Mouse (Mus musculus) kidney, embryonic 14.5 days (tissue): ENCODE measurements around the gene Tulp2. TPM values are rescaled to one million over a fixed set of nuclear protein-coding genes. Genes with fewer than 3 reads are reported as not detected.

Source experiments
- ATAC-seq: fragments of 200-750 bp; cut with Nextera tagmentation; 2 replicates; pipeline ENCODE4 v1.8.0; 2017; ENCODE audit warnings: moderate number of reproducible peaks, mild to moderate bottlenecking, moderate TSS enrichment, moderate library complexity; ENCODE audit not compliant: low FRiP score, low TSS enrichment
- H3K27ac ChIP-seq: fragments of 300-500 bp; sonication (generic); 2 replicates; pipeline ENCODE4 v1.5.1; 2014; ENCODE audit warnings: low read depth, mild to moderate bottlenecking, low read length, moderate library complexity, mixed read lengths
- H3K27me3 ChIP-seq: fragments of 300-500 bp; sonication (generic); 2 replicates; pipeline ENCODE4 v1.6.1; 2014; ENCODE audit warnings: mild to moderate bottlenecking, low read length; ENCODE audit not compliant: control insufficient read depth, insufficient read depth
- H3K36me3 ChIP-seq: fragments of 300-500 bp; sonication (generic); 2 replicates; pipeline ENCODE4 v1.6.1; 2014; ENCODE audit warnings: low read length, mixed read lengths; ENCODE audit not compliant: control insufficient read depth, insufficient read depth
- H3K4me1 ChIP-seq: fragments of 300-500 bp; sonication (generic); 2 replicates; pipeline ENCODE4 v1.6.1; 2014; ENCODE audit warnings: low read length, mixed read lengths; ENCODE audit not compliant: control insufficient read depth, insufficient read depth
- H3K4me2 ChIP-seq: fragments of 300-500 bp; sonication (generic); replicated peaks from 2 replicates; pipeline ENCODE4 v1.6.1; 2014; ENCODE audit warnings: low read depth, mild to moderate bottlenecking, low read length
- H3K4me3 ChIP-seq: fragments of 300-500 bp; sonication (generic); 2 replicates; pipeline ENCODE4 v1.5.1; 2014; ENCODE audit warnings: mild to moderate bottlenecking, low read length
- H3K9ac ChIP-seq: fragments of 300-500 bp; sonication (generic); 2 replicates; pipeline ENCODE4 v1.6.1; 2014; ENCODE audit warnings: low read depth, mild to moderate bottlenecking, low read length, moderate library complexity
- H3K9me3 ChIP-seq: fragments of 300-500 bp; sonication (generic); 2 replicates; pipeline ENCODE4 v1.6.1; 2016; ENCODE audit warnings: low read length; ENCODE audit not compliant: control insufficient read depth
- WGBS: fragments of 180-500 bp; shearing (Covaris S2); extraction: QIAGEN DNeasy Blood & Tissue Kit; methylation state at CpG from one replicate; pipeline ENCODE4 v1.1.7; 2014; 5-methylcytosine and 5-hydroxymethylcytosine counted together
- polyA plus RNA-seq: library from polyadenylated mRNA; unstranded; fragments of >200 nt; fragmentation: Nextera tagmentation; extraction: Ambion mirVana; gene quantifications from 2 replicates; pipeline ENCODE4 v1.2.1, GENCODE M21; 2014

Gene Tulp2
- polyA plus RNA-seq, 1 experiment from 2014 or later = 0.64 TPM

DNA sequence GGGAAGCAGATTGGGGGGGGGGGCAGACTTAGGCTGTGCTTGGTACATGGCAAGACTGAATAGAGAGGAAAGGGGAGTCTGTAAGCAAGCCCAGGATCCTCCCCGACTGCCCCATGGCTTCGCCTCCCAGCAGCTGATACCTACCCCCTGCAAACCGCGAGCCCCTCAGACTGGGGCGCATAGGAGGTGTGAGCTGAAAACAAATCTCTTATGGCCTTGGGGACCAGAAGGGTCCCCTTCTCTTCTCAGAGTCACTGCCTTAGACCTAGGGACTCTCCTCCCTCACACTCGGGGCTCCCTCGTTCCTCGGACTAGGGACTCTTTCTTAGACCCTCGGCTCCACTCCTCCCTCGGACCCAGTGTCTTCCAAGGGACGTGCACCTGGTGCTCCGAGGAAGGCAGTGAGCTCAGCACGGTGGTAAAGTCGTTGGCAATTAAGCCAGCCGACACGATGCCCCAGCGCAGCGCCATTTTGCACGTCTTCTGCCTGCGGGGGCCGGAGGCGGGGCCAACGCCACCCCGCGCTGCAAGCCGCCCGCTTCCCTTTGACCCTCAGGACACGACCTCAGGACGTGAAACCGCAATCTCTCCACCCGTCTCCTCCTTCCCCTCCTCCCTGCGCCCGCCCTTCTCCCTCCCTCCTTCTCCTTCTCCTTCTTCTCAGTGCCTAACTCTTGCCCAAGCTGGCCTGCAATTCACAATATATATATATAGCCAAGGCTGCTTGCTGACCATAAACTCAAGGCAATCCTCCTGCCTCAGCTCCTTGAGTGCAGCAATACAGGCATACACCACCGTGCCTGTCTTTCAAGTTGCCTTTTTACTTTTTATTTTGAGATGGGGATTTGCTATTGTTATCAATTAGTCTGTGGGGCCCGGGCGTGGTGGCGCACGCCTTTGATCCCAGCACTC lies 6.9 kb downstream of the Tulp2 start, which contains the start of gene Dhdh:
TSS of gene Dhdh (minus strand) at position 513 of the 912 bp plus-strand sequence.
- peak within 1 kb of the TSS; percentile 39 for H3K4me3 ChIP-seq
- H3K4me1 ChIP-seq = 0 out of 2 replicates have a peak, but pooled peaks cover 17% of the 10 kb centered on the region
- H3K36me3 ChIP-seq = peaks cover 15% of the 10 kb centered on the region; the same call in 1 of the 2 replicates
- ATAC-seq = peak; percentile 44
- H3K27ac ChIP-seq = peak within 1 kb of the TSS; percentile 59; the same call in 1 of the 2 replicates
- peak within 1 kb of the TSS; percentile 61 for H3K9ac ChIP-seq
- peak within 1 kb of the TSS; percentile 72 for H3K4me2 ChIP-seq
- no peaks in the 10 kb centered on the region for H3K27me3 ChIP-seq
- H3K9me3 ChIP-seq = no peaks in the 10 kb centered on the region
- 11% methylated on average over 37 of the region's 38 CpGs for WGBS

GRCm38 (mm10) chr7:45489578-45489977 lies 7.9 kb downstream of the Tulp2 start:
- no peaks in the 10 kb centered on the region for H3K27me3 ChIP-seq
- 62% methylated on average over 7 of the region's 7 CpGs for WGBS
- no peak for ATAC-seq

DNA sequence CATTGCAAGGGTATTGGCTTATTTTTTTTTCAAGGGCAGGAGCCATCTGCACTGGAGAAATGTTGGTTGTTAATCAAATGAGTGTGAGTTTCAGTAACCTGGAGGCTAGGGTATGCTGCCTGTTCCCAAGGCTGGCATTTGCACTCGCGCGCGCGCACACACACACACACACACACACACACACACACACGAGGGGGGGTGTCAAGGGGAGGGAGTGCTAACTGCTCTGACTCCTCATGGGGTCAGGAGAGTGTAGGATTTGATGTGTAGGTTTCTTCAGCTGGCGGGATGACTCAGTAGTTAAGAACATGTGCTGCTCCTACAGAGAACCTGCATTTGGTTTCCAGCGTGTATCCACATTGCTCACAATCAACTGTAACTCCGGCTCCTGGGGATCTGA lies 9.1 kb downstream of the Tulp2 start:
- ATAC-seq = peak; percentile 55
- H3K4me2 ChIP-seq = no peak overlapping the region
- no peak overlapping the region for H3K27ac ChIP-seq
- H3K4me3 ChIP-seq = no peak overlapping the region
- H3K27me3 ChIP-seq = no peaks in the 10 kb centered on the region
- H3K4me1 ChIP-seq = 0 out of 2 replicates have a peak, but pooled peaks cover 17% of the 10 kb centered on the region
- WGBS = 16% methylated on average over 9 of the region's 9 CpGs
- no peaks in the 10 kb centered on the region for H3K9me3 ChIP-seq
- peaks cover 37% of the 10 kb centered on the region for H3K36me3 ChIP-seq
- H3K9ac ChIP-seq = no peak overlapping the region

More at GRCm38 (mm10) chr7:45489578-45489977, 7.9 kb downstream of the Tulp2 start:
- Histone ChIP-seq H3K9me3 (no peaks in the 10 kb centered on the region), H3K4me1 (0 out of 2 replicates have a peak, but pooled peaks cover 17% of the 10 kb centered on the region), H3K4me3 (no peak overlapping the region), H3K4me2 (no peak overlapping the region), H3K9ac (no peak overlapping the region), H3K27ac (no peak overlapping the region), H3K36me3 (peaks cover 25% of the 10 kb centered on the region)

DNA sequence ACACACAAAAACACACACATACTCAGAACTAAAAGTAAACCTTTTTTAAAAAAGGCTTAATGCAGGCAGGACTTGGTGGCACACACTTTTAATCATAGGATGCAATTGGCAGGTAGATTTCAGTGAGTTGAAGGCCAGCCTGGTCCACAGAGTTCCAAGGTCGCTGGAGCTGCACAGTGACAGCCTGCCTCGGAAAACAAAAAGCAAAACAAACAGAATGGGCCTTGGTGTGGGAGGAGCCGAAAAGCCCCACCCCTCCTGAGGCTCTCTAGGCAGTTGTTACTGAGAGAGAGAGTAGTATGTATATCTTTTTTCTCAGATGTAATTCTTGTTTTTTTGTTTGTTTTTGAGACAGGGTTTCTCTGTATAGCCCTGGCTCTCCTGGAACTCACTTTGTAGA lies 9.6 kb downstream of the Tulp2 start:
- ATAC-seq = no peak
- Histone ChIP-seq H3K4me1 (0 out of 2 replicates have a peak, but pooled peaks cover 17% of the 10 kb centered on the region), H3K9me3 (no peaks in the 10 kb centered on the region), H3K36me3 (peaks cover 42% of the 10 kb centered on the region), H3K27ac (no peak overlapping the region), H3K27me3 (no peaks in the 10 kb centered on the region), H3K4me3 (no peak overlapping the region), H3K4me2 (no peak overlapping the region), H3K9ac (no peak overlapping the region)
- WGBS = 10% methylated on average over 3 of the region's 3 CpGs

GRCm38 (mm10) chr7:45492225-45492844 lies 10.7 kb downstream of the Tulp2 start:
- Histone ChIP-seq H3K4me3 (no peak overlapping the region), H3K27me3 (no peaks in the 10 kb centered on the region), H3K4me2 (no peak overlapping the region), H3K27ac (no peak overlapping the region), H3K4me1 (0 out of 2 replicates have a peak, but pooled peaks cover 17% of the 10 kb centered on the region), H3K9ac (no peak overlapping the region), H3K9me3 (no peaks in the 10 kb centered on the region), H3K36me3 (peaks cover 52% of the 10 kb centered on the region)
- no peak for ATAC-seq
- 96% methylated on average over 8 of the region's 8 CpGs for WGBS

DNA sequence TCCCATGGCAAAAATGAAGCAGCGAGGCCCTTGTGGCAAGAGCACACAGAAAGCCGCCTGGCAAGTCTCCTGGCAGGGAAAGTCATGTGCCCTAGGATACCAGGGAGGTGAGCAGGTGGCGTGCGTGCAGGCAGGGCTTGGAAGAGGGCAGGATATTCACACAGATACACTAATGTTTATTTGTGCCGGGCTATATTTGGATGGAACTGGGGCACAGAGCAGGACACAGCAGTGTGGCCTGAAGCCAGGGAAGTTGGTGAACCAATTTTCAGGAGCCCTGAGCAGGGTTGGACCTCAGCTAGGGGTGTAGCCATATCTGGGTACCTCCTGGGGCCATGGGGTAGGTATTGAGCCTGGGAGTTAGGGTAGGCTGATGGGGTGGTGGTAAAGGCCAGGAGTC lies 11.3 kb downstream of the Tulp2 start:
- peaks cover 58% of the 10 kb centered on the region for H3K36me3 ChIP-seq
- H3K4me3 ChIP-seq = no peak overlapping the region
- no peaks in the 10 kb centered on the region for H3K27me3 ChIP-seq
- H3K27ac ChIP-seq = no peak overlapping the region
- H3K9me3 ChIP-seq = no peaks in the 10 kb centered on the region
- no peak overlapping the region for H3K4me2 ChIP-seq
- no peak for ATAC-seq
- WGBS = 95% methylated on average over 5 of the region's 5 CpGs
- H3K4me1 ChIP-seq = 0 out of 2 replicates have a peak, but pooled peaks cover 17% of the 10 kb centered on the region
- H3K9ac ChIP-seq = no peak overlapping the region

GRCm38 (mm10) chr7:45494548-45494947 lies 12.9 kb downstream of the Tulp2 start:
- Histone ChIP-seq H3K9ac (no peak overlapping the region), H3K27me3 (no peaks in the 10 kb centered on the region), H3K4me1 (0 out of 2 replicates have a peak, but pooled peaks cover 9% of the 10 kb centered on the region), H3K36me3 (peaks cover 74% of the 10 kb centered on the region), H3K27ac (no peak overlapping the region), H3K4me3 (no peak overlapping the region), H3K9me3 (no peaks in the 10 kb centered on the region), H3K4me2 (no peak overlapping the region)
- ATAC-seq = no peak
- WGBS = 86% methylated on average over 9 of the region's 9 CpGs

- Histone ChIP-seq H3K4me2 (no peak overlapping the region), H3K36me3 (peaks cover 90% of the 10 kb centered on the region), H3K4me3 (no peak overlapping the region), H3K27me3 (no peaks in the 10 kb centered on the region), H3K4me1 (no peaks in the 10 kb centered on the region), H3K9me3 (no peaks in the 10 kb centered on the region), H3K9ac (no peak overlapping the region), H3K27ac (no peak overlapping the region)
- ATAC-seq = no peak
- 93% methylated on average over 6 of the region's 6 CpGs for WGBS
Observed at GRCm38 (mm10) chr7:45498427-45498826, 16.8 kb downstream of the Tulp2 start.

DNA sequence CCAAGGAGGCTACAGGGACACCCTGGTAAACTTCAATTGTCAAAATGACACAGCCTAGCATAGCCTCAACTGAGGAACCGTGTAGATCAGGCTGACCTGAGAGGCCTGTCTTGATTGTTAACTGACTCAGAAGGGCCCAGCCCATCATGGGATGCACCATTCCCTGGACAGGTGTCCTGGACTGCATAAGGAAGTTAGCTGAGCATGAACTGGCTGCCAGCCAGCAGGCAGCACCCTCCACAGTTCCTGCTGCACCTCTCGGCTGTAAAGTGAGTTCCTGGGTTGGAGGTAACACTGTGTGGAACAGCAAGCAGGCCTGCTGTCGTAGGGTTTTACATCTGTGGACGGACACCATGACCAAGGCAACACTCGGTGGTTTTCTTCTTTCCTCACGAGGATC lies 25.9 kb downstream of the Tulp2 start:
- H3K27me3 ChIP-seq = no peaks in the 10 kb centered on the region
- H3K4me1 ChIP-seq = peaks cover 17% of the 10 kb centered on the region
- no peak overlapping the region for H3K9ac ChIP-seq
- H3K4me3 ChIP-seq = no peak overlapping the region
- H3K27ac ChIP-seq = no peak overlapping the region
- no peak for ATAC-seq
- no peak overlapping the region for H3K4me2 ChIP-seq
- peaks cover 26% of the 10 kb centered on the region for H3K36me3 ChIP-seq
- 88% methylated on average over 6 of the region's 6 CpGs for WGBS
- no peaks in the 10 kb centered on the region for H3K9me3 ChIP-seq
